Comparison of ENCODE assay signal across 8 mouse cellular contexts in the genomic region with DNA sequence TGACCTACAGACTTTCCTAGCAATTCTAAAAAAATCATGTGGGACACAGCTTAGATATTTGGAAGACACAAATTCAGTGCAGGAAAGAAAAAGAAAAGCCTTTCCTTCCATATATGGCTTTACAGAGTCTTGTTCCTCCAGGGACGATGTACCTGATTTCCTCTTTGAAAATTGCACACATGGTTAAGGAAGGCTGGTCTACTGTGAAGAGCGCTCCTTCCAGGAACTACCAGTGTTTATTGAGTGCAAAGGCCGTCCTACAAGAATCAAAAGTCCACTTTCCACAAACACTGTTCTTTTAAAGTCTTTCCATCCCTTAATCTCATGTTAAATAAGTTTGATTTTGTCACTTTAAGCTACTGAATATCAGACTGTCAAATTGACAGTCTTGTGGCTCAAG. TPM values are rescaled to one million over a fixed set of nuclear protein-coding genes. Genes with fewer than 3 reads are reported as not detected.
DNase-seq lines count a peak whose midpoint lies in the region; ATAC-seq and TF ChIP-seq lines count a peak whose summit lies in the region.

No protein-coding gene starts in this region.

- H3K27me3 ChIP-seq in embryonic facial prominence, embryonic 14.5 days (replicated peaks; ENCODE audit: control insufficient read depth, insufficient read depth, low read length), result no peaks in the 10 kb centered on the region
- H3K27me3 ChIP-seq in intestine, postnatal 0 days (replicated peaks; ENCODE audit: control insufficient read depth, insufficient read depth, low read length), result no peaks in the 10 kb centered on the region
- no peaks in the 10 kb centered on the region for H3K27me3 ChIP-seq in neural tube, embryonic 14.5 days (ENCODE audit: control insufficient read depth, insufficient read depth, low read length)

- H3K9me3 ChIP-seq in embryonic facial prominence, embryonic 14.5 days (ENCODE audit: control insufficient read depth, low read length), result no peaks in the 10 kb centered on the region
- no peaks in the 10 kb centered on the region for H3K9me3 ChIP-seq in intestine, postnatal 0 days (ENCODE audit: control insufficient read depth)
- H3K9me3 ChIP-seq in neural tube, embryonic 14.5 days (ENCODE audit: control insufficient read depth, low read length), result no peaks in the 10 kb centered on the region

- H3K4me2 ChIP-seq in embryonic facial prominence, embryonic 14.5 days (ENCODE audit: low read depth, low read length), result peak overlapping the region; percentile 80
- peak overlapping the region; percentile 78 for H3K4me2 ChIP-seq in intestine, postnatal 0 days (replicated peaks; ENCODE audit: low read depth)
- H3K4me2 ChIP-seq in neural tube, embryonic 14.5 days (ENCODE audit: low read depth, low read length), result peak overlapping the region; percentile 63

- no peak for TF ChIP-seq POLR2A in lung, adult 2 months (IDR thresholded peaks at IDR 0.05; ENCODE audit: borderline replicate concordance, extremely low read depth, low read depth, low read length)

- no peaks in the 10 kb centered on the region for H3K36me3 ChIP-seq in embryonic facial prominence, embryonic 14.5 days (ENCODE audit: control insufficient read depth, insufficient read depth, low read length)
- H3K36me3 ChIP-seq in intestine, postnatal 0 days (ENCODE audit: control insufficient read depth, insufficient read depth), result no peaks in the 10 kb centered on the region
- H3K36me3 ChIP-seq in neural tube, embryonic 14.5 days (ENCODE audit: control insufficient read depth, insufficient read depth, low read length), result no peaks in the 10 kb centered on the region

- H3K9ac ChIP-seq in embryonic facial prominence, embryonic 14.5 days (ENCODE audit: low read depth, low read length), result peak overlapping the region; percentile 77
- peak overlapping the region; percentile 78 for H3K9ac ChIP-seq in intestine, postnatal 0 days (ENCODE audit: low read depth, low read length)
- H3K9ac ChIP-seq in neural tube, embryonic 14.5 days (replicated peaks; ENCODE audit: low read depth, low read length), result peak overlapping the region; percentile 79

- peak overlapping the region; percentile 96 for H3K4me3 ChIP-seq in lung, adult 2 months (replicated peaks; ENCODE audit: extremely low read depth, low read depth, low read length)
- H3K4me3 ChIP-seq in embryonic facial prominence, embryonic 14.5 days (ENCODE audit: low read depth, low read length), result peak overlapping the region; percentile 70
- H3K4me3 ChIP-seq in intestine, postnatal 0 days (ENCODE audit: low read depth, low read length), result peak overlapping the region; percentile 80
- H3K4me3 ChIP-seq in neural tube, embryonic 14.5 days (ENCODE audit: low read depth, low read length), result peak overlapping the region; percentile 84

- peak overlapping the region; percentile 96 for H3K27ac ChIP-seq in embryonic facial prominence, embryonic 14.5 days (replicated peaks; ENCODE audit: low read depth, low read length)
- H3K27ac ChIP-seq in intestine, postnatal 0 days (ENCODE audit: low read depth, low read length), result peak overlapping the region; percentile 97
- peak overlapping the region; percentile 94; the same call in 1 of the 2 replicates for H3K27ac ChIP-seq in neural tube, embryonic 14.5 days (ENCODE audit: low read depth, low read length)

- no peak for TF ChIP-seq CTCF in lung, adult 2 months (IDR thresholded peaks at IDR 0.05; ENCODE audit: insufficient read depth, low read length)
- TF ChIP-seq CTCF in intestine, postnatal 0 days (IDR thresholded peaks at IDR 0.05; ENCODE audit: low read depth), result no peak

- whole genome bisulfite sequencing in lung, adult 2 months, result 29% methylated on average over 3 of the region's 3 CpGs
- 48% methylated on average over 3 of the region's 3 CpGs for WGBS in embryonic facial prominence, embryonic 14.5 days
- WGBS in intestine, postnatal 0 days, result 16% methylated on average over 3 of the region's 3 CpGs
- WGBS in neural tube, embryonic 14.5 days, result 72% methylated on average over 3 of the region's 3 CpGs

- peaks cover 8% of the 10 kb centered on the region for H3K4me1 ChIP-seq in lung, adult 2 months (ENCODE audit: control insufficient read depth, insufficient read depth, low read length)
- peaks cover 16% of the 10 kb centered on the region for H3K4me1 ChIP-seq in embryonic facial prominence, embryonic 14.5 days (ENCODE audit: control insufficient read depth, insufficient read depth, low read length)
- peaks cover 7% of the 10 kb centered on the region; the same call in 1 of the 2 replicates for H3K4me1 ChIP-seq in intestine, postnatal 0 days (replicated peaks; ENCODE audit: control insufficient read depth, insufficient read depth, low read length)
- H3K4me1 ChIP-seq in neural tube, embryonic 14.5 days (ENCODE audit: control insufficient read depth, insufficient read depth, low read length), result peaks cover 21% of the 10 kb centered on the region

- DNase-seq in lung, adult 2 months, result no peak
- no peak for DNase-seq in lung, postnatal 25 days (ENCODE audit: low spot score)
- DNase-seq in embryonic facial prominence, embryonic 14.5 days (ENCODE audit: low spot score), result no peak
- DNase-seq in layer of hippocampus, adult 9-10 months (ENCODE audit: low spot score), result no peak
- DNase-seq in urinary bladder, postnatal 14 days (ENCODE audit: low spot score), result no peak
- DNase-seq in adrenal gland, postnatal 25 days, result no peak

- ATAC-seq in embryonic facial prominence, embryonic 14.5 days (ENCODE audit: low read depth), result no peak
- ATAC-seq in intestine, postnatal 0 days, result peak; percentile 20; the same call in 1 of the 2 replicates
- ATAC-seq in neural tube, embryonic 14.5 days (ENCODE audit: low read depth), result no peak

RNA-seq across cellular contexts. Expression of a gene that starts 0.9 kb away (rescaled TPM):
- 25.8 and 40.7 TPM in 2 replicates for polyA plus RNA-seq in lung, adult 2 months (2012; rRNA removed)
- polyA plus RNA-seq in embryonic facial prominence, embryonic 14.5 days (2014; fragmentation: Nextera tagmentation; extraction: Ambion mirVana), result 54.9 and 56.6 TPM in 2 replicates
- polyA plus RNA-seq in intestine, postnatal 0 days (2015; fragmentation: Nextera tagmentation; extraction: Ambion mirVana), result 36.6 and 46.7 TPM in 2 replicates
- 95.4 and 101 TPM in 2 replicates for polyA plus RNA-seq in neural tube, embryonic 14.5 days (2014; fragmentation: Nextera tagmentation; extraction: Ambion mirVana)
- 59.1 and 61.5 TPM in 2 replicates for total RNA-seq in adrenal gland, postnatal 25 days (2021)

RNA-seq across cellular contexts. Expression of a gene that starts 42.3 kb away (rescaled TPM):
- polyA plus RNA-seq in lung, adult 2 months (2012; rRNA removed), result 26.1 and 32.4 TPM in 2 replicates
- polyA plus RNA-seq in embryonic facial prominence, embryonic 14.5 days (2014; fragmentation: Nextera tagmentation; extraction: Ambion mirVana), result 11.2 and 12.1 TPM in 2 replicates
- polyA plus RNA-seq in intestine, postnatal 0 days (2015; fragmentation: Nextera tagmentation; extraction: Ambion mirVana), result 8.0 and 8.3 TPM in 2 replicates
- polyA plus RNA-seq in neural tube, embryonic 14.5 days (2014; fragmentation: Nextera tagmentation; extraction: Ambion mirVana), result 13.9 and 15.9 TPM in 2 replicates
- 59.4 and 76.4 TPM in 2 replicates for total RNA-seq in adrenal gland, postnatal 25 days (2021)
